Mouse (Mus musculus): ENCODE results near the gene Cntnap5c. TPM values are rescaled to one million over a fixed set of nuclear protein-coding genes. Genes with fewer than 3 reads are reported as not detected.

The Cntnap5c gene
- polyA plus RNA-seq, 1 experiment from 2014 or later = not detected

GRCm38 (mm10) chr17:58407769-58408168 is 638.4 kb downstream of the Cntnap5c start:
- H3K9me3 ChIP-seq (replicated peaks; ENCODE audit: control insufficient read depth, low read length) = no peaks in the 10 kb centered on the region
- H3K36me3 ChIP-seq (ENCODE audit: control insufficient read depth, insufficient read depth) = no peaks in the 10 kb centered on the region
- H3K27ac ChIP-seq (ENCODE audit: low read length) = no peak overlapping the region
- no peaks in the 10 kb centered on the region for H3K27me3 ChIP-seq (ENCODE audit: control insufficient read depth, insufficient read depth, low read depth, low read length)
- H3K9ac ChIP-seq (ENCODE audit: low read depth, low read length) = no peak overlapping the region
- H3K4me3 ChIP-seq (ENCODE audit: low read depth, low read length) = no peak overlapping the region
- no peak overlapping the region for H3K4me2 ChIP-seq (ENCODE audit: low read depth, low read length)
- ATAC-seq (ENCODE audit: low read depth) = no peak
- no peaks in the 10 kb centered on the region for H3K4me1 ChIP-seq (ENCODE audit: control insufficient read depth, low read depth, low read length)

- ATAC-seq (ENCODE audit: low read depth) = no peak
- Histone ChIP-seq H3K9ac (ENCODE audit: low read depth, low read length) (no peak overlapping the region), H3K4me2 (ENCODE audit: low read depth, low read length) (no peak overlapping the region), H3K9me3 (replicated peaks; ENCODE audit: control insufficient read depth, low read length) (no peaks in the 10 kb centered on the region), H3K27ac (ENCODE audit: low read length) (no peak overlapping the region), H3K27me3 (ENCODE audit: control insufficient read depth, insufficient read depth, low read depth, low read length) (no peaks in the 10 kb centered on the region), H3K4me3 (ENCODE audit: low read depth, low read length) (no peak overlapping the region), H3K4me1 (ENCODE audit: control insufficient read depth, low read depth, low read length) (no peaks in the 10 kb centered on the region), H3K36me3 (ENCODE audit: control insufficient read depth, insufficient read depth) (no peaks in the 10 kb centered on the region)
- WGBS (ENCODE audit: insufficient replicate concordance) = 56% methylated on average over 1 of the region's 1 CpGs
These were observed 639.4 kb downstream of the Cntnap5c start for GRCm38 (mm10) chr17:58408756-58409155.

- Histone ChIP-seq H3K4me2 (ENCODE audit: low read depth, low read length) (no peak overlapping the region), H3K27me3 (ENCODE audit: control insufficient read depth, insufficient read depth, low read depth, low read length) (no peaks in the 10 kb centered on the region), H3K4me1 (ENCODE audit: control insufficient read depth, low read depth, low read length) (no peaks in the 10 kb centered on the region), H3K4me3 (ENCODE audit: low read depth, low read length) (no peak overlapping the region), H3K9ac (ENCODE audit: low read depth, low read length) (no peak overlapping the region), H3K9me3 (replicated peaks; ENCODE audit: control insufficient read depth, low read length) (no peaks in the 10 kb centered on the region), H3K36me3 (ENCODE audit: control insufficient read depth, insufficient read depth) (no peaks in the 10 kb centered on the region), H3K27ac (ENCODE audit: low read length) (no peak overlapping the region)
- no peak for ATAC-seq (ENCODE audit: low read depth)
These were observed 668.1 kb downstream of the Cntnap5c start for GRCm38 (mm10) chr17:58437443-58437842.

Other genes starting within 250 kb of the Cntnap5c start
- gene Vmn2r120, start 224.1 kb upstream of the Cntnap5c start, polyA plus RNA-seq (2015; fragmentation: Nextera tagmentation; extraction: Ambion mirVana) = not detected in 2 replicates
- gene Gm21834, start 27.4 kb upstream of the Cntnap5c start, polyA plus RNA-seq (2015; fragmentation: Nextera tagmentation; extraction: Ambion mirVana) = not detected in 2 replicates